Mouse (Mus musculus) embryo, embryonic 11.5 days (tissue): ENCODE results near the gene Snorc.

ENCODE experiments used
- DNase-seq: peaks from one replicate; pipeline ENCODE4 v3.0.0-alpha.2; 2012; ENCODE audit warnings: low read depth, low spot score

The Snorc gene

GRCm38 (mm10) chr1:87510166-87510691 lies 40.2 kb downstream of the Snorc start:
- DNase-seq, result peak; percentile 22

DNA sequence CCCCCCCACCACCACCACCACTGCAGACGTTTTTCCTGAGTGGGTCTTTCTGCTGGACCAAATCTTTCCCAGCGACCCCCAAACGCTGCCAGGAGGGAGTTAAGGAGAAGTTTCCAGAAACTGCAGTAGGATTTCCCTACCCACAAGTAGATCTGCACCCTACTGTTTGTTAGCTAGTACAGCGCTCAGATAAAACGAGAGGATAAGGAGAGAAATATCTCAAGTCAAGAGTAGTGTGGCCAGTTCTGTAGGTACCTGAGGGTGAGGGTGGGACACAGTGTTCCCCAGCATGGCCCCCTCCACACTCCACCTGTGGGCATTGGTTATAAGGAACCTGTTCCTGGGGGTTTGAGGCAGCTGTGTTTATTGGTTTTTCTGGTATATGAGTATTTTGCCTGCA lies 40.8 kb downstream of the Snorc start:
- no peak for DNase-seq

DNA sequence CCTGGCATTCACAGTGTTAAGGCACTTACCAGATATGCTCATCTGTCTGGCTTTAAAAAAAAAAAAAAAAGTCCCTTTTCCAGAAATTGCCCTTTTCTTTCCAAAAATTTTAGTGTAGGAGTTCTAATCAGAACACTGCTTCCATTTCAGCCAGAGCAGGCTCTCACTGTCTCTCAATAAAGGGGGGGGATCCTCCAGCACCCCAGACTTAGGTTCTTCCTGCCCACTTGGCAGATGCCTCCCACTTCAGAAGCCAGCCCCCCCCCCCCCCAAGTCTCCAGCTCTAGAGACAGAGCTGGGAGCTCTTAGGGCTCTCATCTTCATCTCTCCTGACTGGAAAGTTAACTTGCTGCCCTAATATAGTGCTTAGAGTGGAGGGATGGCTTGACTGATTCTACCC lies 50.4 kb downstream of the Snorc start:
- no peak for DNase-seq

DNA sequence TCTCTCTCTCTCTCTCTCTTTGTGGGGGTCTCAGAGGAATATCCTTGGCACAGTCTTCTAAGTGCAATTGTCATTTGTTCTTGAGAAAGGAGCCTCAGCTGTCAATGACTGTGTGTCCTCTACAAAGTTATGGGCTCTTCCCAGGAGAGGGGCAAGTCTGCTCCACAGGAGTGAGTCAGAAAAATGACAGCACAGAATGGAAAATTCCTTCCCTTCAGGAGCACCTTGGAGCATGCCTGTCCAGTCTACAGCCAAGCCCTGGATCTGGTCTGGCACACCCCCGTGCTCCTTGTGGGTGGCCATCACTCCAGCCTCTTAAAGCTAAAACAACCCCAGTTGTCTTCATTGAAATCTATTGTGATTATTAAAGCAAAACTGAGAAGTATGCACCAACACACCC lies 51.5 kb downstream of the Snorc start:
- DNase-seq, result no peak

DNA sequence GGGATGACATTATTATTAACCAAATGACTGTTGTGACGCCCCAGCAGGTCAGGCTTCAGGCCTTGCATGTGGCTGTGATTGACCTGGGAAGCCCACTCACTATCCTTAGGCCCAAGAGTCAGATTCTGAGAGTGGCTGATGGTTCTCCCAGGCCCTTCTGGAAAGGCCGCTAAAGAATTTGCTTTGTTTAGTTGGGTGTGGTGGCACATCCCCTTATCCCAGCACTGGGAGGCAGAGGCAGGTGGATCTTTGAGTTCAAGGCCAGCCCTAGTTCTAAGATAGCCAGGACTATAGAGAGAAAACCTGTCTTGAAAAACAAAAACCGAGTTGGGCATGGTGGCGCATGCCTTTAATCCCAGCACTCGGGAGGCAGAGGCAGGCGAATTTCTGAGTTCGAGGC lies 55.0 kb downstream of the Snorc start:
- DNase-seq, result no peak
